Mouse (Mus musculus) G1E (cell line): Measurements from ENCODE around the gene Ssbp4. TPM values are rescaled to one million over a fixed set of nuclear protein-coding genes. Genes with fewer than 3 reads are reported as not detected.

Source experiments
- ATAC-seq: 2 replicates; pipeline ENCODE4 v1.8.0; 2016; ENCODE audit warnings: mild to moderate bottlenecking; ENCODE audit not compliant: insufficient number of reproducible peaks, poor library complexity, low FRiP score, severe bottlenecking; ENCODE audit errors: extremely low read depth
- DNase-seq: peaks from one replicate; pipeline ENCODE4 v3.0.0; 2012; ENCODE audit warnings: low spot score
- H3K27me3 ChIP-seq: 2 replicates; pipeline ENCODE4 v1.6.1; 2012; ENCODE audit warnings: mild to moderate bottlenecking, low read length, inconsistent platforms; ENCODE audit not compliant: insufficient read depth
- H3K36me3 ChIP-seq: replicated peaks from 2 replicates; pipeline ENCODE3; 2012; ENCODE audit warnings: mild to moderate bottlenecking, inconsistent platforms
- H3K4me1 ChIP-seq: 2 replicates; pipeline ENCODE4 v1.6.1; 2012; ENCODE audit warnings: low read depth, low read length, inconsistent platforms, mixed read lengths; ENCODE audit not compliant: insufficient read depth
- H3K4me3 ChIP-seq: 2 replicates; pipeline ENCODE4 v1.5.1; 2012; ENCODE audit warnings: low read depth, mild to moderate bottlenecking, inconsistent platforms, low read length, moderate library complexity, mixed read lengths
- H3K9me3 ChIP-seq: replicated peaks from 2 replicates; pipeline ENCODE4 v1.6.1; 2012; ENCODE audit warnings: inconsistent platforms
- CTCF ChIP-seq: IDR thresholded peaks from 2 replicates; pipeline ENCODE4 v1.5.1; 2012; ENCODE audit warnings: low read depth, low read length, inconsistent platforms, mixed read lengths
- GATA1 ChIP-seq: IDR thresholded peaks from 2 replicates; pipeline ENCODE4 v1.6.1; 2012; ENCODE audit warnings: borderline replicate concordance, low read length, inconsistent platforms, mixed read lengths
- GATA2 ChIP-seq: IDR thresholded peaks from 2 replicates; pipeline ENCODE4 v1.6.1; 2012; ENCODE audit warnings: low read depth, low read length, inconsistent platforms, borderline replicate concordance
- POLR2AphosphoS5 ChIP-seq: IDR thresholded peaks from 2 replicates; pipeline ENCODE4 v1.6.1; 2012; ENCODE audit warnings: low read depth, low read length, inconsistent platforms; ENCODE audit not compliant: insufficient replicate concordance
- TAL1 ChIP-seq: conservative IDR thresholded peaks from 2 replicates; pipeline ENCODE4 v1.6.1; 2012; ENCODE audit warnings: low read depth, low read length, inconsistent platforms, mixed read lengths
- polyA plus RNA-seq: library from polyadenylated mRNA; stranded (reverse); fragments of >175 nt; gene quantifications from 2 replicates; pipeline ENCODE4 v1.2.3, GENCODE M21; 2012
- total RNA-seq, 2 experiments: library from RNA; stranded (forward) in 1 of 2; stranded (reverse) in 1 of 2; fragments of 200-1000 nt in 1 of 2; fragments of >200 nt in 1 of 2; fragmentation: Nextera tagmentation in 1 of 2; gene quantifications; 2 replicates each; pipeline ENCODE4 v1.2.3; 2014 to 2017

Ssbp4 gene
- total and polyA plus RNA-seq, 3 experiments = 21.7 to 606 (median 51.7) TPM

DNA sequence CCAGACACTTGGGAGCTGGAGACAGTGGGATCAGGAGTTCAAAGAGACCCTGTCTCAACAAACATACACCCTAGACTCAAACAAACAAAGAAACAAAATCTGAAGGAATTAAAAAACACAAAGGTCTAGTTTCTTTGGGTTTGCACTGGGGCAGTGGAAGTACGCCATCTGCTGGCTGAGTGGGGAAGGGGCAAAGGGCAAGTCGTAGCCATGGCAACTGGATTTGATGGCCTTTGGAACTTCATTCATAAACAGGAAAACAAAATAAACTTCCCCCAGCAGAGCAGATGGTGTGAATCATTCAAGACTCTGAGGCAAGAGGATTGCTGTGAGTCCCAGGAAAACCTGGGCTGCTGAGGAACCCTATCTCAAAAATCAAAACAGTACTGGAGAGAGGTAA is 44.6 kb upstream of the Ssbp4 start:
- peak; percentile 94 for TF ChIP-seq CTCF
- no peak for TF ChIP-seq TAL1
- Histone ChIP-seq H3K9me3 (no peaks in the 10 kb centered on the region), H3K27me3 (no peaks in the 10 kb centered on the region), H3K36me3 (peaks cover 93% of the 10 kb centered on the region), H3K4me3 (no peak overlapping the region), H3K4me1 (peaks cover 22% of the 10 kb centered on the region)
- ATAC-seq (no peak), DNase-seq (no peak)

DNA sequence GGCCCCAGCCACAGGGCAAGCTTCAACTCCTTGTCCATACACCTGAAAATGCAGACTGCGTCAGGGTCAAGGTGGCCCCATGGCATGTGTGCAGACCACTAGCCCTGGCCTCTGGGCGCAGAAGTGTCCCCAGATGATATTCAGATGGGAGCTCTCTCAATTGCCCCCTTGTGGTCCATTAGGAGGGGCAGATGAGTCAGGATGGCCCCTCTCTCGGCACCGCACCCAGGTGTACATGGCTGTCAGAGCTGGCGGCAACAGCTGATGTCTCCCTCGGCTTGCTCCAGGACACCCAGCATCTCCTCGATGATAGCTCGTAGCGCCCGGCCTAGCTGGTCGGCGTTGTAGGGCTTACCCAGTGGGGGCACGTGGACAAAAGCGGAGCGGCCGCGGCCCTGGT is 41.7 kb upstream of the Ssbp4 start:
- DNase-seq (no peak), ATAC-seq (no peak)
- Histone ChIP-seq H3K27me3 (peaks cover 2% of the 10 kb centered on the region; the same call in 1 of the 2 replicates), H3K4me1 (peaks cover 27% of the 10 kb centered on the region), H3K36me3 (peaks cover 66% of the 10 kb centered on the region), H3K4me3 (no peak overlapping the region), H3K9me3 (no peaks in the 10 kb centered on the region)
- TF ChIP-seq TAL1 = no peak
- no peak for TF ChIP-seq CTCF
- no peak for TF ChIP-seq GATA2

DNA sequence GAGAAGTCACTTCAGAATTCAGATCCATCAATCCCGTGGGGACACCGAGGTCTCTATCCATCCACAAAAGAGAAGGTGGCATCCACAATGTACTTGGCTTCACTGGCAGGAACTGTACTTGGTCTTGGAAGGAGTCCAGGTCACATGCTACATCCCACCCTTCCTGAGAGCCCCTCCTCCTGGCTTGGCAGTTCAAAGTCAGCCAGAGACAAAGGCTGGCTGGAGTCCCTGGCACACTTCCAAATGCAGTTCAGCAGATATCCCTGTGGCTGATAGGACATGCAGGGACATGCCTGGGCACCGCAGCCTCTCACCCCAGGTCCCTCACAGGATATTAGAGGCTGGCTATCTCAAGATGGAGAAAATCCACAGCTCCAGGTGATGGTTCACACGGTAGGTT is 40.7 kb upstream of the Ssbp4 start:
- Histone ChIP-seq H3K4me1 (peaks cover 27% of the 10 kb centered on the region), H3K4me3 (no peak overlapping the region)

DNA sequence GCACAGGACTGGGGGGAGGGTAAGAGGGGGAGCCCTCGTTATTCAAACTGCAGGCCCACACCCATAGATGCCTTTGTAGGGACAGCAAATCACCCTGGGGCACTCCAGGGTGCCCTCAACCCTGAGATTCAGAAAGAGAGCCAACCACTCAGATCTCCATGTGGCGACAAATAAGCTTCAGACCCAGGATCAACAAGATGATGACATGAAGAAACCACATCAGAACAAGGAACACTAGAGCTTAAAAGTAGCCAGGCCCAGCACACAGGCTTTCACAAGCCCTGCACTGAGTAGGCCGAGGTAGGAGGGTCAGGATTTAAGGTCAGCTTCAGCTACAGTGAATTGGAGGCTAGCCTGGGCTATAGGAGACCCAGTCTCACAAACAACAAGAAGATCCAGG is 40.2 kb upstream of the Ssbp4 start:
- TF ChIP-seq GATA2 (no peak), GATA1 (no peak), TAL1 (no peak), POLR2AphosphoS5 (no peak)
- peaks cover 2% of the 10 kb centered on the region; the same call in 1 of the 2 replicates for H3K27me3 ChIP-seq
- H3K4me3 ChIP-seq = no peak overlapping the region
- DNase-seq (peak; percentile 30), ATAC-seq (no peak)
- peaks cover 27% of the 10 kb centered on the region for H3K4me1 ChIP-seq
- no peaks in the 10 kb centered on the region for H3K9me3 ChIP-seq
- peaks cover 53% of the 10 kb centered on the region for H3K36me3 ChIP-seq

More for the DNA sequence above, 40.7 kb upstream of the Ssbp4 start:
- no peak for ATAC-seq
- Histone ChIP-seq H3K9me3 (no peaks in the 10 kb centered on the region), H3K36me3 (peaks cover 56% of the 10 kb centered on the region), H3K27me3 (peaks cover 2% of the 10 kb centered on the region; the same call in 1 of the 2 replicates)
- no peak for TF ChIP-seq CTCF
- TF ChIP-seq GATA1 = no peak
- TF ChIP-seq TAL1 = no peak
- TF ChIP-seq GATA2 = no peak
- no peak for TF ChIP-seq POLR2AphosphoS5
- peak; percentile 55 for DNase-seq

DNA sequence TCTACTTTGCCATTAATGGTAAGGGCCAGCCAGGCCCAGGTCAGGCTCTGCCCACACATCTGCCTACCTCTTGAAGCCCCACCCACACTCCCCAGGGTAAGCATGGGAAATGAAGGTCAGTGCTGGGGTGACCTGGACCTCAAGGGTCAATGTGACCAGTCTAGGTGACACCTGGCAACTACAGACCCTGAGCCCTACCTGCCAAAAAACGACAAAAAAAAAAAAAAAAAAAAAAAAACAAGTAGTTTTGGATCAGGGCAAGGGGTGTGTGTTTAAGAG is 39.4 kb upstream of the Ssbp4 start:
- Histone ChIP-seq H3K36me3 (peaks cover 49% of the 10 kb centered on the region), H3K27me3 (peaks cover 6% of the 10 kb centered on the region; the same call in 1 of the 2 replicates), H3K4me1 (peaks cover 30% of the 10 kb centered on the region), H3K9me3 (no peaks in the 10 kb centered on the region), H3K4me3 (no peak overlapping the region)
- DNase-seq (no peak), ATAC-seq (no peak)
- TF ChIP-seq CTCF = no peak
- no peak for TF ChIP-seq TAL1
- TF ChIP-seq GATA1 = no peak
- no peak for TF ChIP-seq GATA2

DNA sequence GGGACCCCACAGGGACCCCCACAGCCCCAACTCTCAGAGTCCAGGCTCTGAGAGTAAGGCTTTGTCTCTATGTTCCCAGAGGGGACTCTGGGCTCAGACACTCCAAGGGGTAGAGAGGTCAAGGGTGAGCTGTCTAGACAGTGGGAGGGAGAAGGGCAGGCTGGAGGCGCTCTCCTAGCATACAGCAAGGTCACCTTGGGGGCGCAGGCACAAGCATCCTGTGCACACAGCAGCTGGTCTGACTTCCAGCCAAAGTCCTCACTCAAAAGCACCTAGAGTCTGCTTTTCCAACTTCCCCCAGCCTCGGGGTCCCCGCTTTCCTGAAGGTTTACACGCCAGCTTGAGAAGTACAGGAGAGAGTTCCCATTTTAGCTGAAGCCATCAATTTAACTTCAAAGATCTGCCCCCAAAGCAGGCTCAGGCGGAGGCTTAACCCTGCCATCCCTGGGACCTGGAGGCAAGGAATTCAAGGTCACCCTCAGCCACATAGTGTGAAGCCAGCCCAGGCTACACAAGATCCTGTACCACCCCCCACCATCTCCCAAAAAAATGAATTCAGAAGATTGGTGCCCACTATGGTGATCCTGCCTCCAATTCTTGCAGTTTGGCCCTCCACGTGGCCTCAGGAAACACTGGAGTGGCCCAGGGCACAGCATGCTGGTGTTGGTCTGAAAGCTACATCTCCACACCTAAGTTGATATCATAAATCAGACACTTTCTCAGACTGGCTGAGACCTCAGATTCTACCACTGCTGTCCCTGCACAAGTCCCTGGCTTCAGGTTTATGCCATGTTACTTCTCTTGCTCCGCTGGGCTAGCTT is 38.9 kb upstream of the Ssbp4 start:
- no peak for DNase-seq
- peaks cover 32% of the 10 kb centered on the region for H3K4me1 ChIP-seq
- ATAC-seq = no peak

DNA sequence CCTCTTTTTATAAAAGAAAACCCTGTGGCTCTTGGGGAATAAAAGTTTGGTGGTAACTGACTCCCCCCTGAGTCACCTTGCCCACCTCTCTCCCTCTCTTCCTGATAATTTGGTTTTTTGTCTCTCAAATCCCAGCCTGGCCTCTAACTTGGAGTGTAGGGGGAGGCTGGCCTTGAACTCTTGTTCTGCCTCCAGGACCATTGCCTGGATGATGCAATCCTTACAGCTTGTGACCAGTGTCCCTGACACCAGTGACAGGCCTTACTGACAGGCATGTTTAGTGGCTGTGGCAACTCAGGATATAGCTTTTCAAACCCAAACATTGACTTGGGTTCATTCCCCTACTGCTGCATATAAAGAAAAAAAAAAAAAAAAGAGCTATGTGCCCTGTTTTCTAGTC is 38.1 kb upstream of the Ssbp4 start:
- ATAC-seq (no peak), DNase-seq (no peak)
- Histone ChIP-seq H3K36me3 (peaks cover 36% of the 10 kb centered on the region), H3K27me3 (peaks cover 10% of the 10 kb centered on the region; the same call in 1 of the 2 replicates), H3K9me3 (no peaks in the 10 kb centered on the region), H3K4me1 (peaks cover 32% of the 10 kb centered on the region), H3K4me3 (no peak overlapping the region)
- TF ChIP-seq GATA1 = no peak
- no peak for TF ChIP-seq CTCF
- TF ChIP-seq TAL1 = no peak
- TF ChIP-seq POLR2AphosphoS5 = no peak
- TF ChIP-seq GATA2 = no peak

More for the DNA sequence above, 38.9 kb upstream of the Ssbp4 start:
- no peak overlapping the region for H3K4me3 ChIP-seq
- no peak for TF ChIP-seq GATA1
- TF ChIP-seq TAL1 = no peak
- no peak for TF ChIP-seq CTCF
- no peak for TF ChIP-seq GATA2
- no peak for TF ChIP-seq POLR2AphosphoS5
- peaks cover 44% of the 10 kb centered on the region for H3K36me3 ChIP-seq
- peaks cover 10% of the 10 kb centered on the region; the same call in 1 of the 2 replicates for H3K27me3 ChIP-seq
- no peaks in the 10 kb centered on the region for H3K9me3 ChIP-seq
